Mouse (Mus musculus): Measurements from ENCODE around the gene Pced1b.

DNA sequence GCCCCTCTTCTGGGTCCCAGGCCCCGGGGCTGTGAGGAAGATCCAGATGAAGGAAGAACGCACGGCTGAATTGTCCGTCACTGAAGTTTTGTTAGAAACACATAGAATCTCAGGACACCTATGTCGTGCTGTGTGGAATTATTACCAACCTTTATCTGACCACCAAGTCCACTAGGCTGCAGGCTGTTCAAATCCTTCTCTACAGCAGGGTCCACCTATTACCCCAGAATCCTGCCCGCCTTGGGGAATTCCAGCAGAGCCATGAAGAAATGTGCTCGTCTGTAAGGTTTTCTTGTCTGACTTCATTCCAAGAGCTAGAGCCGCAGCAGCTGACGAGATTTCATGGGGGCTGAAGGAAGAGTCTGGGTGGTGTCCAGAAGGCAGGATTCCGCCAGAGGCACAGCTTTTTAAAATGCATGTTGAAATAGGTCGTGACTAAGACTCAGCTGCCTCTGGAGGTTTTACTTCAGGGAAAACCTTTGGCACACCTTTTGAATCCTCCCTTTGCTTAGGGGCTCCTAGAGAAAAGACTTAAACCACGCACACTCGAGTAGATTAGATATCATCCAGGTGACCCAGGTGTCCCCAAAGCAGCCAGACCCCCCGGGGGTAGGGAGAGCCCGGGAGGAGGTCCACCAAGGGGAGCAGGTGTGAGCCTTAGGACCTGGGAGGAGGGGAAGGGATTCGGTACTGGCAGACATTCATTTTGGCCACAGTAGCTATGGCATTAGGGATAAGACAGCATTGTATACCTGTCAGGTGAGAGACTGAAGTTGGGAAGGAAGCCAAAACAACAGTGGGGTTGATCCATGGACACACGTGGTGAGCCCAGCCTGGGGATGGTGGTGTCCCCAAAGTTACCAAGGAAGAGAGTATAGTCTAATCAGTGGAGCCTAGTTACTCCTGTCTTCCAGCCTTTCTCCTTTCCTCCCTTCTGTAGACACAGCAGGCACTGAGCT is 160.9 kb downstream of the Pced1b start:
- TF ChIP-seq CTCF (IDR thresholded peaks at IDR 0.05 in 2 of 3, conservative IDR thresholded peaks at IDR 0.05 in 1 of 3; ENCODE audit: control insufficient read depth in 1 of 3, insufficient read depth in 1 of 3, low read depth in 2 of 3, low read length in 3 of 3, poor library complexity in 1 of 3, severe bottlenecking in 1 of 3) (no peak), MYB (IDR thresholded peaks at IDR 0.05; ENCODE audit: low read depth, low read length) (no peak)
